In the genomic region with DNA sequence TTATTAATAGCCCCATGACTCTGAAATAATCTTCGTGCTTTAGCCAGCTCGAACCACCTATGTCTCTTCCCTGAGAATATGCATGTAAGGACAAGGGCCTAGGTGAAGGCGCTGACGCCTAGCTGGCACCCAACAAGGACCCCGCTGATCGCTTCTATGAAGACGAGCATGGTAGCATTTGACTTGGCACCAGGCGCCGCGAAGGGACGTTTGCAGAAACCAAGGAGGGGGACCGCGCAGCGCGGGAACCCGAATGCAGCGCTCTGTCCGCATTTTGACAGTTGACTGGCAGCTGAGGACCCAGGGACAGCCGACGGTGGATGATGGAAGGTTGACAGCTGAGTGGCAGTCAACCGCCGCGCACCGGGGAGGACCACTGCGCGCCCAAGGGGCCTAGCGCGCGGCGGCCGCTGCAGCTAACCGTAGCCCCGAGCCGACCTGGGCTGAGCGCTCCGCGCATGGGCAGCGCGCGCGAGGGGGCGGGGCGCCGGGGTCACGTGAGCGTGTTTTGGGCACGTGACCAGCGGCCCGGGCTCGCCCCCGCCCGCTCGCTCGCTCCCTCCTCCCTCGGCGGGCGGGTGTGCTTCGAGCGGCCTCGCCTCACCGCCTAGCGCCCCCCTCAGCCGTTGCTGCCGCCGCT, we compare ENCODE assay signal across 8 mouse cellular contexts. TPM values are rescaled to one million over a fixed set of nuclear protein-coding genes. Genes with fewer than 3 reads are reported as not detected.
DNase-seq lines count a peak whose midpoint lies in the region; ATAC-seq lines count a peak whose summit lies in the region.

A gene (plus strand): TSS at position 561 of the 640 bp plus-strand sequence.

- intact Hi-C loops in gastrocnemius, postnatal 14 days (cut with DNase I; ENCODE audit: low total_unique reads), result no loop called here
- intact Hi-C loops in left cerebral cortex, postnatal 10 days (cut with DNase I), result loop anchor here (5.0 kb wide), 1 partner anchor 57 kb away; no protein-coding TSS in a partner anchor

- peak; percentile 89 for DNase-seq in adipocyte (ENCODE audit: low spot score)
- DNase-seq in embryo, embryonic 10 days (ENCODE audit: low spot score), result peak; percentile 94
- peak; percentile 94 for DNase-seq in gastrocnemius, postnatal 14 days
- DNase-seq in left cerebral cortex, postnatal 10 days (ENCODE audit: extremely low spot score in 1 of 2, low spot score in 2 of 2), result peak; percentile 92 to 96
- DNase-seq in right cerebral cortex, postnatal 25 days, result peak; percentile 94
- DNase-seq in urinary bladder, postnatal 4 days (ENCODE audit: low spot score in 2 of 2), result peak; percentile 92 to 96

- ATAC-seq in inflammation-experienced regulatory T-cells, adult 6 months, result peak; percentile 78
- peak; percentile 69 for ATAC-seq in megakaryocyte-erythroid progenitor cell, adult 5-6 weeks (replicated peaks; ENCODE audit: low FRiP score, low TSS enrichment, poor library complexity, severe bottlenecking)

RNA-seq across cellular contexts. Expression of the gene that starts here (rescaled TPM):
- 10 to 100 TPM; 24.5 to 28.6 TPM for total RNA-seq in gastrocnemius, postnatal 14 days (2021)
- 10 to 100 TPM; 13.6 to 17.2 (median 15.0) TPM for polyA plus RNA-seq in inflammation-experienced regulatory T-cells, adult 6 months (2017; shearing (Covaris generic))
- 100 to 1,000 TPM; 112 to 115 TPM for total RNA-seq in left cerebral cortex, postnatal 10 days (2021)
- total RNA-seq in megakaryocyte-erythroid progenitor cell, adult 5-6 weeks (2014; fragmentation: Nextera tagmentation), result 47.2 and 47.5 TPM in 2 replicates
- 20.0 and 23.0 TPM in 2 replicates for total RNA-seq in megakaryocyte-erythroid progenitor cell, adult 5-6 weeks (2017)

Comparison
In these comparisons a context has a peak if more than half of its experiments do, and no peak if none do; other contexts are left out.
1. Peak in every context shown above with its lines: DNase-seq and ATAC-seq.